Mouse (Mus musculus): ENCODE measurements at regions not wholly inside any gene's neighbourhood (a gene's known extent, or its start where the extent isn't known, plus 50 kb on each side); places are given as distances from the start of the nearest gene placed in this dataset.

- DNase-seq (ENCODE audit: low read depth, low spot score) = no peak
These were observed 190.1 kb upstream of the Hmga2 start for GRCm38 (mm10) chr10:120666202-120666860.

- no peak for DNase-seq (ENCODE audit: low read depth, low spot score)
These were observed 189.4 kb upstream of the Hmga2 start for GRCm38 (mm10) chr10:120665670-120666069.

- DNase-seq (ENCODE audit: low read depth, low spot score) = no peak
These were observed 188.2 kb upstream of the Hmga2 start for GRCm38 (mm10) chr10:120664419-120664818.

GRCm38 (mm10) chr10:120663396-120663795, 187.1 kb upstream of the Hmga2 start:
- DNase-seq (ENCODE audit: low read depth, low spot score) = no peak

- DNase-seq (ENCODE audit: low read depth, low spot score) = no peak
These were observed 184.2 kb upstream of the Hmga2 start for GRCm38 (mm10) chr10:120660503-120660902.

GRCm38 (mm10) chr10:120655238-120655931, 179.1 kb upstream of the Hmga2 start:
- no peak for DNase-seq (ENCODE audit: low read depth, low spot score)

GRCm38 (mm10) chr10:120652525-120653215, 176.4 kb upstream of the Hmga2 start:
- DNase-seq (ENCODE audit: low read depth, low spot score) = no peak

GRCm38 (mm10) chr10:120651845-120652244, 175.6 kb upstream of the Hmga2 start:
- DNase-seq (ENCODE audit: low read depth, low spot score) = no peak

GRCm38 (mm10) chr10:120650336-120650735, 174.1 kb upstream of the Hmga2 start:
- DNase-seq (ENCODE audit: low read depth, low spot score) = no peak

GRCm38 (mm10) chr10:120648741-120649140, 172.5 kb upstream of the Hmga2 start:
- no peak for DNase-seq (ENCODE audit: low read depth, low spot score)

GRCm38 (mm10) chr10:120648031-120648430, 171.8 kb upstream of the Hmga2 start:
- no peak for DNase-seq (ENCODE audit: low read depth, low spot score)

- no peak for DNase-seq (ENCODE audit: low read depth, low spot score)
These were observed 171.1 kb upstream of the Hmga2 start for GRCm38 (mm10) chr10:120647323-120647722.

- DNase-seq (ENCODE audit: low read depth, low spot score) = no peak
These were observed 170.6 kb upstream of the Hmga2 start for GRCm38 (mm10) chr10:120646862-120647311.

GRCm38 (mm10) chr10:120640847-120641246, 164.6 kb upstream of the Hmga2 start:
- no peak for DNase-seq (ENCODE audit: low read depth, low spot score)

- DNase-seq (ENCODE audit: low read depth, low spot score) = no peak
These were observed 162.0 kb upstream of the Hmga2 start for GRCm38 (mm10) chr10:120638316-120638715.

GRCm38 (mm10) chr10:120635818-120636543, 159.7 kb upstream of the Hmga2 start:
- DNase-seq (ENCODE audit: low read depth, low spot score) = no peak

- no peak for DNase-seq (ENCODE audit: low read depth, low spot score)
These were observed 158.9 kb upstream of the Hmga2 start for GRCm38 (mm10) chr10:120635194-120635593.

- no peak for DNase-seq (ENCODE audit: low read depth, low spot score)
These were observed 155.8 kb upstream of the Hmga2 start for GRCm38 (mm10) chr10:120632071-120632470.

GRCm38 (mm10) chr10:120628066-120628465, 151.8 kb upstream of the Hmga2 start:
- no peak for DNase-seq (ENCODE audit: low read depth, low spot score)

- DNase-seq (ENCODE audit: low read depth, low spot score) = no peak
These were observed 149.2 kb upstream of the Hmga2 start for GRCm38 (mm10) chr10:120625474-120625873.

GRCm38 (mm10) chr10:120624203-120624942, 148.1 kb upstream of the Hmga2 start:
- DNase-seq (ENCODE audit: low read depth, low spot score) = no peak
